Mouse (Mus musculus): ENCODE data around the gene Mgst3. TPM values are rescaled to one million over a fixed set of nuclear protein-coding genes. Genes with fewer than 3 reads are reported as not detected.

The Mgst3 gene
- total RNA-seq, 2 experiments from 2014 or later = 71.3 to 93.4 TPM

DNA sequence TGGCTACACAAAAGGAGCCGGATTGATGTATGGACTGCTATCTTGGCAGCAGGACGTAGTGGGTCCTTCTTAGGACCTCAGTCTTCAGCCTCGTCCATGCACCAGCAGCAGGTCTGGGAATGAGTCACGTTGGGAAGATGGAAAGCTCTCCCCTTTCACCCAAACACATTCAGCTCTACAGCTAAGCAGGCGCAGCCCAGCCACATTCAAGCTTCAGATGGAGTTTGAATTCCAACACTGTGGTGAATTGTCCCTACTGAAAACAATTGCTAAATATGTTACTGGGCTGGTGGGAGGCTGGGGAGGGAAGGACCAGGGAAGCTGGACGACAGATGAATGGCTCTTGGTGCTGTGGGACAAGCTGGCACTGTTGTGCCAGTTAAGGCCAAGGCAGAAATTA is 5.1 kb downstream of the Mgst3 start:
- DNase-seq (ENCODE audit: low spot score in 2 of 2) = no peak

DNA sequence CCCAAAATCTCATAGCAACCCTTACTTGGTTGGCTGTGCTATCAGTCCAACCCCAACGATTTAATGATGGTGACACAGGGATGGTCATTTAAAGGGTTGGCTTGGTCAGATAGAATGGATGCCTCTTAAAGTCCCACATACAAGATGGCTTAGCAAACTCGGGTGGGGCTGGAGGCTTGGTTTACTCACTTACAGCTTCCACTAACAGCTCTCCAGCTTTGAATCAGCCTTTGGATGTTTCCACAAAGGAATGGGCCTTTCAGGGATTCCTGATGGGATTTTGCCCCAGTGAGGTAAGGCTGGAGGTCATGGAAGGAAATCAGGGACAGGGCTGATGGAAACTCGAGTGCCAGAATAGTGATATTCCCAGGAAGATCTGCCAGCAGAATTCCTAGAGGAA is 5.8 kb downstream of the Mgst3 start:
- DNase-seq (ENCODE audit: low spot score in 2 of 2) = no peak

DNA sequence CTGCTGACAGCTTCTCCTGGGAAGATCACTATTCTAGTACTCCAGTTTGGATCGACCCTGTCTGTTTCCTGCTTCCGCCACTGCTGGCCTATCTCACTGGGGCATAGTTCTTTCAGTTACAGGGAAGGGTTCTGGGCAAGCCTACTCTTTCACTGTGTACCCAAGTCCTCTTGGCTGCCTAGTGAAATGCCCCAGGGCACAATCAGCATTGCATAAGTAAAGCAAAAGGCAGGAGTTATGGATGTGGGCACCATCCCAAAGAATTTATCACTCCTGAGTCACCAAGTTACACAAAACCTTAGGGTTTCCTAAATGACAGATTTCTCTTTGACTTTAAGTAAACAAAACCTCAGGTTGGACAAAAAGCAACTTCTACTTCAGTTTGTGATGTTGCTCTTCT is 6.3 kb downstream of the Mgst3 start:
- DNase-seq (ENCODE audit: low spot score in 2 of 2) = peak in 1 of 2 experiments; percentile 43

DNA sequence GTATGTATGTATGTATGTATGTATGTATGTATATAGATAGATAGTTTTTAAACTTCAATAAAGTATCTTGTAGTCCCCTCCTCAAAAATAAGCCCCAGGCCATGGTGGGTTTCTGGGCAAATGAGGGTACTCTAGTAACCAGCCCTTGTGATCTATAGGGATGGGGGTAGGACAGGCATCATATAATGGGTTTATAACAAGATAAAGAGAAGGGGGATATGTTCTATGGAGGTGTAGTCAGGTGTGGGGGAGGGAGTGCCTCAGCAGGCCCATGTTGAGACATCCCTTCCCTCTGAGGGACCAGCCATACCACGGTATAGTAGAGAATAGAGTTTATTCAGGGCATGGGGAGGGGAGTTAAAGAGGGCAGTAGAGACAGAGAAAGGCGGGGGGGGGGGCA is 7.2 kb downstream of the Mgst3 start:
- no peak for DNase-seq (ENCODE audit: low spot score in 2 of 2)

DNA sequence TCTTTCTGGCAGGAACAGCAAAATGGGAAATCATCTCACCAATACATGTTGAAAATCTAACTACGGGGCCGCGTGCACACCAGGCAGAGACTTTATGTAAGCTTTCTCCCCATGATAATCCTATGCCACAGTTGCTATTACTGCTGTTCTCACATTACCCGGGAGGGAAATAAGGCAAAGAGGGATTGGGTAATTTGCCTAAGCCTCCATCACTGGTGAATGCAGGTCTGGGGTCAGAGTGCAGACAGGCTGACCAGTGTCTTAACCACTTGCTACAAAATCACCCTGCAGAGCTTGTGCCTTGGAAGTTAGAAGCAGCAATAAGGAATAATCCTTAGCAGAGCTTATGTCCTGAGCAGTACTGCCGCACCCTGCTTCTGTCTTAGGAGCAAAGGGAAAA is 8.0 kb downstream of the Mgst3 start:
- DNase-seq (ENCODE audit: low spot score in 2 of 2) = no peak

DNA sequence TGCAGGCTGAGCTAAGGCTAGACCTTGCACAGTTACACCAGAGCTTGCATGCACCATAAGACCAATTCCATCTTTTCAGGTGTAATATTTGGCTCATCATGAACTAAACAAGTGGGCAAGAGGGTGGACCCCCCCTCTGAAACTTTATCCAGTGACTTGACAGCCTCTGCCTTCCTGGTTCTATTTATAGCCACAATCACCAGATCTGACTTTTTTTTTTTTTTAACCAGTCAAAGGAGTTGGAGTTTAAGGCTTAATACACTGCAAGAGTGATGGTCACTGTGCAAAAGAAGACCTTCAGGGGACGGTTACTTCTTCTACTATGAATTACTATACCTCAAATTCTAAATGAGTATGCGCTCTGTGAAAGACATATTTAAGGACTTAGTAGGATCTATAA is 8.4 kb downstream of the Mgst3 start:
- DNase-seq (ENCODE audit: low spot score in 2 of 2) = no peak

DNA sequence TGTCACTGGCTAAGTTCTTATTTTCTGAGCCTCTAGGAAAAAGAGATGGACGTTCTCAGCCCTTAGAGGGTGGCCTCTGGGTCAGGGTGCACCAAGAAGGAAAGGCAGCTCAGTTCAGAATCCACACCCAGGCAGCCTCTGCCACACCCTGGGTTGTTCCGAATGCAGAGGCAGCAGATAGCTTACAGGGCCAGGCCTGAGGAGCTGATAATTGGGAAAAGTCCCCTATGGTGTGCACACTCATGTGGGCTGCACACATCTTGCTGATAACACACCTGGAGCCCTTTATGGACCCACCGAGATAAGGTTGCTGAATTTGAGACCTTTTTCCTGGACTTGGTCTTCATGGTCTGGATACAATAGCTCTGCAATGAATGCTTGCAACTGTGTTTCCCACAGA is 9.5 kb downstream of the Mgst3 start:
- no peak for DNase-seq (ENCODE audit: low spot score in 2 of 2)

DNA sequence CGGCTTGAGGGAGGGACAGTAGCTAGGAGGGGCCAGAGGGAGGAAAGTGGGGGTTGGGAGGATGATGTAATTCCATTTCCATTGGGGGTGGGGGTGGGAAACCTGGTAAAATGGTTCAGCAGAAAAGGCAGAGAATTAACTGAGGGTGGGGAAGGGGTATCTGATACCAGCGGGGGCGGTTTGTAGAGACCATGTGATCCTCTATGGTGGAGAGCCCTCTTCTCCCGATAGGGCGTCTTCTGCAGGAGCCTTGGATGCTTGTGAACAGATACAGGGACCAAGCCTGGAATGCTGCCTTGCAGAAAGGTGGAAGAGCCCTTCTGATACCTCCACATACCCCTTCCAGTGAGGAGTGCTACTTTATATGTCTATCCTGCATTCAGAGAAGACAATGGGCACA is 10.5 kb downstream of the Mgst3 start:
- DNase-seq (ENCODE audit: low spot score in 2 of 2) = no peak

DNA sequence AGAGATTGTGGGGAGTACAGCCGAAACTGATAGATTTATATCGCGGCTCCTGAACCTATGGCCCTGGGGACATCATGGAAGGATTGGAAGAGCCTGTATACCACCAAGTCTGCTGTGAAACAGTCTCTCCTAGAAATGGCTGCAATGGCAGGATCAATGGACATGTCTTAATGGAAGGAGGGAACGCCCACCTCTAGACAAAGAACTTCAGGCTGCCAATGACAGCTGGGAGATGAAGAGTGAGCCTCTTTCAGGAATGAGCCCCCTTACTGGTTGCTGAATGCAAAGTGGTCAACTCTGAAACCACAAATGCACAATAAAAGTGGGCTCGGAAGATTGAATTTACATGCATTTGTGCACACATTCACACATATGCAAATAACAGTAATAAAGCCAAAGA is 10.9 kb downstream of the Mgst3 start:
- DNase-seq (ENCODE audit: low spot score in 2 of 2) = no peak

DNA sequence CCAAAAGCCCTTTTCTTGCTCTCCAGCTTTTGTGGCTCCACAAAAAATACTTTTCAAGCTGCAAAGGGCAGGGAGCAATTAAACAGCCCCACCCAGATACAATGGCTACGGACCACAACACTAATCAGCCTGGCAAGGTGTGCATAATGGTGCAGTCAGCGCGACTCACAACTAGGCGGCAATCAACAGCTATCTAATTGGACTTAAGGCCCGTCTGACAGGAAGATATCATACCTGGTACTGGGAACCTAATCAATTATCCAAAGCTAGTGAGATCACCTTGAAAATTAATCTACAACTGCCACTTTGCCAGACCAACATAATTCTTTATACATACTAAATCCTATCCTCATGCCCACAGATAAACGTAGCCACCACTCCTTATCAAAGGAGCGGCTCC is 11.3 kb downstream of the Mgst3 start:
- no peak for DNase-seq (ENCODE audit: low spot score in 2 of 2)

DNA sequence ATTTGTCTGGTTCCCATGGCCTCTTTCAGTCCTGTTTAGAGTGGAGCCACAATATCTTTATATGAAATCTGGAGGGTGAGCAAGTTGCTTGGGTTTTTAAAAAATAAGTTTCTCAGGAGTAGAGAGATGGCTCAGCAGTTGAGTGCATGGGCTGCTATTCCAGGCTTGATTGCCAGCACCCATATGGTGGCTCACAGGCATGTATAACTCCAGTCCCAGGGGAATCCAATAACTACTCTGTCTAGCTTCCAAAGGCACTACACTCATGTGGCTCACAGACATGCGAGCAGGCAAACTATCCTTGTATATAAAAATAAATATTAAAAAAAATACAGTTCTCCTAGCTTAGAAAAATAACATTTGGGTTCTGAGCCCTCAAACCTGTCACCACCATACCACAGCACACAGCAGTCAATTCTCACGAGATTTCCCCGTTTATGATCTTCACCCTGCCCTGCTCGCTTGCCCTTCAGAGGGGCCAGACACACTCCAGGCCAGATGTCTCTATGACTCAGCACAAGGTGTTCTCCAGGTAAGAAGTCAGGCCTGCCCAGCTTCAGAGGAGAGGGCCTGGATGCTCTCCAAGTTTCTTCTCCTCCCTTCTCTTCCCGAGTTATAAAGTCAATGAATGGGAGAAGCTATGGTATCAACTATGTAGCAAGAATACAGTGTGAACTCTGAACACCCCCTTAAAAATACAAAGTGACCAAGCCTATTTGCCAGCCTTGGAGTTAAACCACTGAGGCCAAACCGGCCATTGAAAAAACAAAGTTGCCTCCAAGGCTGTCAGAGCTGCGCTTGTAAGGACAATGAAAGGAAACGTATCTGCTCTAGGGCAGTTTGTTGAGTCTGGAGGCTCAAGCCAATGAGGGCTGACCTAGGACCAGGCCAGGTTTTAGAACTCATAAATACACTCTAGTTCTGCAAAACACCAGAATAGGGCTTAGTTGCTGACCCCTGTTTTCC is 12.3 kb downstream of the Mgst3 start:
- DNase-seq (ENCODE audit: low spot score in 2 of 2) = no peak

DNA sequence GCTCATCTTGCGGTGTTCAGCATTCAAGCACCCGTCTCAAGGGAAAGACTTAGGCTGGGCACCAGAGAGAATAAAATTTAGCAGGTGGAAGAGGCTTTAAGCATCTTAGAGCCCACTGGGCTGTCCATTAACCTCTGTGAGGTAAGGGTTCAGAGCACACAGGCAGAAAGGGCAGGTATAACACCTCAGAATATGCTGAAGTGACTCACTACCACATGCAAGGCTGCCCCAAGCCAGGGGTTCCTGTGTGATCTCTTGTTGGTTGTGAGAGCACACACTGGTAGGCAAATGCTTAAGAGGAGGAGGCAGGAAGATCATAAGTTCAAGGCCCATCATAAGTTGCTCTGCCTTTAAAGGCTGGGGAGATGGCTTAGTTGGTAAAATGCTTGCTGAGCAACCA is 13.4 kb downstream of the Mgst3 start:
- DNase-seq (ENCODE audit: low spot score in 2 of 2) = no peak

DNA sequence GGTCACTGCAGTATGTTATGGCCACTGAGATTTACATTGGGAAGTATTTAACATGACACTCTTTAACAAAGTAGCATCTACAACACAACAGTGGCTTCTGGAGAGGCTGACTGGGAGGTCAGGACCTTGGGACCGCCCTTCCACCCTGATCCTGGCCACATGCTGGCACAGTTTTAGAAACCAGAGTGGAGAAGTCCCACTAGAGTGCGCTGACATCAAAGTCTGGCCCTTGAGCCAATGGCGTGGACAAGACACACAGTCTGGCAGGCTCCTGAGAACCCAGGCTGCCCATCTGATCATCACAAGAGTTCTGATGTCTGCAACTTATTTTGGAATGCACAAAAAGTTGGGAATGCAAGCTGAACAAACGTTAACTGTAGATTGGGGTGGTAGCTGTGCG is 13.9 kb downstream of the Mgst3 start:
- no peak for DNase-seq (ENCODE audit: low spot score in 2 of 2)

DNA sequence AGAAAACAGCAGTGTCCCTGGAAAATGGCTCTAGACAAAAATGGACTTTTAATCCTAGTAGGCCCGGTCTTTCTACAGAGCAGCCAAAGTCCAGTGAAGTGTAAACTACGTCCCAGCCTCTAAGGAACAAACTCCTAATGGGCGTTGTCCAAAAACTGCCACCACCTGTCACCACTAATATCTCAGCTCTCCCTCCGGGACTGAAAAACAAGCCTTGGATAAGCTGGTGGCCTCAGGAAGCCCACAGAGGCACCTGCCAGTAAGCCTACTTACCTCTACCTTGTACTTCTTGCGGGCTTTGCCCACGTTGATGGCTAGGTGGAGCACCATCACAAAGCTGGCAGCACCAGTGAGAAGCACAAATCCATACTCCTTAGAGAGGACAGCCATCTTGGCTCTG is 15.6 kb downstream of the Mgst3 start:
- DNase-seq (ENCODE audit: low spot score in 2 of 2) = no peak

DNA sequence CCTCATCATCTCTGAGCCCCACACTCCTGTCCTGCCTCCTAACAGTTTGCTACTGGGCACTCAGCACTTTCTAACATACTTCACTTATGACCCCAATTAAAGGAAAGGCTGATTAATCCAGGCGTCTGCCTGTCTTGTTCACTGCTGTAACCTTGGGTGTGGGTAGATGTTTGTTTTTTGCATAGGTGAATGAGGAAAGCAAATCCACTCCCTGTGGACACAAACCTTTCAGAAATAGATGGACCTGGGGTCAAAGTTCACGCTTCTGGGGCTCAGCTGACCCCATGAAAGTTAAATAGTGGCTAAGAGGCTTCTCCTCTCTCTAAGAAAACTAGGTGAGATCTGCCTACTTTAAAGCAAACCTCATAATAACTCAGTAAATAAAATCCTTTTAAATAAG is 18.7 kb downstream of the Mgst3 start:
- DNase-seq (ENCODE audit: low spot score in 2 of 2) = no peak

DNA sequence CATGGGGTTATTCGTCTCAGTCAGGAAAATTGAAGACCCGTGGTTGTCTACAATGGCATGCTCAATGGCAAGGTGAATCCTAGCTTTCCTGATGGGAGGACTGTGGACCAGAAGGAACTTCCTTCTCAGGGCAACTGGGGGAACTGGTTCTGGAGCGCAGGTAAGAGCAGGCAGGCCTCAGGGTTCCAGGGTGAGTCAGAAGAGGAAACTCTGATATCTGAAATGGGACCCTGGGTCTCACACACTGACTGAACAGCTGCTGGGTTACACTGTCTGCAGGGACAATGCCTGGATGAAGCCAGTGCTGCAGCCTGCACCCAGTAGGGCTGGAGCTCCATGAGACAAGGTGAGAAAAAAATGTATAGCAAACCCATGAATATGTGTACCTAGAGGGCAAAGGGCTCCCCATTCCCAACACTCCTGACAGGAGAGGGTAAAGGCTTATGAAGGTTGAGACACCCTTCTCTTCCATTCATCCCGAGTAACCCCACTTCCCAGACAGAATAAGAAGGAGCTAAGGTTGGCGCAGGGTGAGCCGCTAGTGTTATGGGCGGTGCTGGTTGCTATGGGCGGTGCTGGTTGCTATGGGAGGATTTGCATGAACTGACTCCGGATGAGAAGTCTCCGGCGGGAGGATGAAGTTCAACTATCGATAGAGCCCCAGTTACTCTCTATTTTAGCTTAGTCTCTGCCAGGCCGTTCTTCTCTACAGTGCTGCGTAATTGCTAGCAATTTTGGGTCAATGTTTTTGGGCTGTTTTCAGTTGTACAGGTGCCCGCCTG is 19.4 kb downstream of the Mgst3 start:
- no peak for DNase-seq (ENCODE audit: low spot score in 2 of 2)

DNA sequence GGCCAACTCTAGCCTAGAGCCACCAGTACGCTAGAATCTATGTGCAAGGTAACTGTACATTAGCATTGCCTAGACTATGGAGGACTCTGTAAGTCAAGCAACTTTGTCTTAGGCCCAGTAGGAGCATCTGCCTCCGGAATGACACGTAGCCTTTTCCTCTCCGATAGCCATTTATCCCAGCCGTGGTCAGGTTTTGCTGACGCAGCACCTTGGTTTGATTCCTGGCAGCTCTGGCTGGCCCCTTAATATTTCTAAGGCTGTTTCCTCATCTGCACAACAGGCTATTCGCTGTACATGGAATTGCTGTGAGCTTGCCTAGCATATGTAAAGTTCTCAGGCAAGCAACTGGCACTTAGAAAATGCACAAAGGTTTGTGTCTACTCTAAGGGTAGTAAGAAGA is 20.9 kb downstream of the Mgst3 start:
- DNase-seq (ENCODE audit: low spot score in 2 of 2) = no peak

DNA sequence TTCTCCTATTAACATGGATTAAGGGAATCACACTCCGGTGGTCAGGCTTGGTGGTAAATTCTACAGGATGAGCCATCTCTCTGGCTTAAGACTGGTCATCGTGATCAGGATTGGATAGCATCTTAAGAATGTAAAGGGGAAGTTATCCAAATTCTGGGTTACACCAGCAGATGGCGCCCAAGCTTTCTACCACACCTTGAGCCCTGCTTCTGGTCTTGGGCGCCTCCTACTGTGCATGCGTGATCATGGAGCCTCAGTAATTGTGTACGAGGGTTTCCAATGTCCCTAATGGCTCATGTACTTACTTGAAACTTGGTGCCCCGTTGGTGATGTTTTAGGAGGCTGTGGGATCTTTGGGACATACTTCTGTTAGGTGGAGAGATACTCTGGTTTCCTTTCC is 23.7 kb downstream of the Mgst3 start:
- peak; percentile 84 to 87 for DNase-seq (ENCODE audit: low spot score in 2 of 2)

DNA sequence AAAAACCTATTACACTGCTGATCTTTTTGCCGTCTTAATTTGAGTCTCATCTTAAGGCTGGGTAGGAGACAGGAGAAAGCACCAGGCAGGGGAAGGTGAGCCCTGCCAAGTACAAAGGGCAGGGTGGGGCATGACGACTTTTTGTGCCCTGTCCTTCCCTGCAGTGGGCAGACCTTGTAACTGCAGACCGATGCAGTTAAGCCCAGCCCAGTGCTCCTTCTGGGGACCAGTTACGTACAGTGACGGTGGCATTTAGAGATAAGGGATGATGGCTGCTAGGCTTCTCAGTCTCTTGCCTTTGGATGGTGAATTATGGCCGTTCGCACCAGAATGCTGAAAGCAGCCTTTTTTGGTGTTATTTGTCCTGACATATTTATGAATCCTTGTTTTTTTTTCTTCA is 25.1 kb downstream of the Mgst3 start:
- DNase-seq (ENCODE audit: low spot score in 2 of 2) = no peak

DNA sequence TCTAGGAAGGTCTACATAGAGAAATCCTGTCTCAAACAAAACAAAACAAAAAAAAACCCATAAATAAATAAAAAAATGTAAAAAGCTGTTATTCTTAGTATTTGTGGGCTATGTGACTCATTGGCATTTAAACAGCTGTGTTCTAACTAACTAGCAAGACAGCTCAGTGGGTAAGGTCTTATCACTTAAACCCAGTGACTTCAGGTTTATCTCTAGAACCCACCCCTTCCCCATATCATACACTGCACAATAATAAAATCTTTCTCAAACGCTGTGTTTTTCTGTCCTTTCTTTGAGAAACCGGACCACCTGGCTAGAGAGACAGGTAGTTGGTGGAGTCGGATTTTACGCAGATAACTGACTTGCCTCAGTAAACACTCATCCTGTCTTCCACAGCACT is 25.6 kb downstream of the Mgst3 start:
- DNase-seq (ENCODE audit: low spot score in 2 of 2) = no peak

DNA sequence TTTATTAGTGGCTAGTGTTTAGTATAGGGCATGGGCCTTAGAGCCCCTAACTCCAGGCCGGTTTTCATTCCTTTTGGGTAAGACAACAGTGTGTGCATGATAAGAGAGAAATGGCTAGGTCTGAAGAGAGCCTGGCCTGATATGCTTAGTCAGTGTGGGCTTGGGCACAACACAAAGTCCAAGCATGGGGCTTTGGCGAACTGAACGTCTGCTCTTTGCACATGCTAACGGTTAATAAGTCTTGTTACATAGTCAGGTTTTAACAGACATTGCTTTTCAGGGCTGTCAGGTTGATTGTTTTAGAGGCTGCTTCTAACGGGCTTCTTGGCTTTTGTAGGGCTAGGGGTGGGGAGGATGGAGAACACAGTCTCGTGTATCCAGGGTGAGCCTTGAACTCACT is 27.0 kb downstream of the Mgst3 start:
- DNase-seq (ENCODE audit: low spot score in 2 of 2) = no peak

DNA sequence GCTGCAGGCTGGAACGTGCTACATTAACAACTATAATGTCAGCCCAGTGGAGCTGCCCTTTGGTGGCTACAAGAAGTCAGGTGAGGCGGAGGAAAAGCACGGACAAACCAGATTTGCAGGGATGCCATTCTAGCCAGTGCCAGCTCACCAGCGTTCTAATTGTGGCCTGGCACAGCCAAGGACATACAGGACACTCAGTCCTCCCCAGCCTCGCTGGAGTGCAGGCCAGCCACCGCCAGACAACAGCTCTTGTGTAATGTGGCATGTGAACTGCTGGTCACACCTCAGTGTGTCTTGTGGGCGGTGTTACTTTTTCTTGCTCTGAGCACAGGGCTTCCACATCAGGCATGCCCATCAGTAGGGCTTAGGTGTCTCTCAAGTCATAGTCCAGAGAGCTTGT is 27.8 kb downstream of the Mgst3 start:
- DNase-seq (ENCODE audit: low spot score in 2 of 2) = no peak

All from adrenal gland, adult 18-20 months (tissue).